Mouse (Mus musculus): ENCODE results near the gene Galnt16.

The Galnt16 gene

DNA sequence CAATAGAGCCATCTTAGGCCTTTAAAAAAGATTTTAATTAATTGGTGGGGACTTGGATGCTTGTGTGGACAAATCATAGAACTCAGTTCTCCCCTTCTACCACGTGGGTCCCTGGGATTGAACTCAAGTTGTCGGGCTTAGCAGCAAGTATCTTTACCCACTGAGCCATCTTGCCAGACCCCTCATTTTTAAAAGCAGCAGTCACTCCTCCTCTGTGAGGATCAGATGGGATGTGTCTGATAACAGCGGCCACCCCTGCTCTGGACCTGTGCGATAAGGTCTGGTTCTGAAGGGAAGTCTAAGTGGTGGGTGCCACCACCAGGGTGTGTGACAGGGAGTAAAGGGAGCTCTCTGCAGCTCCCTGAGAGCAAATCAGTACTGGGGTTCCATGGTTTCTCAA is 77.5 kb downstream of the Galnt16 start:
- DNase-seq (ENCODE audit: extremely low spot score, low read depth, low spot score) = no peak

GRCm38 (mm10) chr12:80595968-80596367 is 77.9 kb downstream of the Galnt16 start:
- no peak for DNase-seq (ENCODE audit: extremely low spot score, low read depth, low spot score)

GRCm38 (mm10) chr12:80598236-80598635 is 80.2 kb downstream of the Galnt16 start:
- DNase-seq (ENCODE audit: extremely low spot score, low read depth, low spot score) = no peak

DNA sequence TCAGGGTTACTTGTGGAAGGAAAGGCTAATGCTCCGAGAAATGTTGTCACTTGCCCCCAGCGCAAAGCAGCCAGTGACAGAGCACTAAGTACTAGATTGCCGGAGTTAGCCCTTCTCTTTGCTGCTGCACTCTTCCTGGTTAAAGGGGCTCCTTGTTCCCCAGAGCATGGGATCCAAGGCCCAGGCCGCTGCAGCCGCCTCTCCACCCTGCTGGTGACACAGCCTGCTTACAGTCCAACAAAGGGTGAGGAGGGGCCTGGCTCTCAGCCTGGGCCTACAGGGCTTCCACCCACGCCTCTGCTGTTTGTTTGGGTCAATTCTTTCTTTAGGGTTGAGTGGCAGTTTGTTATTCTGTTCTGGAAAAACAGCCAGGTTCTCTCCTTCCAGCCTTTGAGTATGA is 80.7 kb downstream of the Galnt16 start:
- DNase-seq (ENCODE audit: extremely low spot score, low read depth, low spot score) = no peak

DNA sequence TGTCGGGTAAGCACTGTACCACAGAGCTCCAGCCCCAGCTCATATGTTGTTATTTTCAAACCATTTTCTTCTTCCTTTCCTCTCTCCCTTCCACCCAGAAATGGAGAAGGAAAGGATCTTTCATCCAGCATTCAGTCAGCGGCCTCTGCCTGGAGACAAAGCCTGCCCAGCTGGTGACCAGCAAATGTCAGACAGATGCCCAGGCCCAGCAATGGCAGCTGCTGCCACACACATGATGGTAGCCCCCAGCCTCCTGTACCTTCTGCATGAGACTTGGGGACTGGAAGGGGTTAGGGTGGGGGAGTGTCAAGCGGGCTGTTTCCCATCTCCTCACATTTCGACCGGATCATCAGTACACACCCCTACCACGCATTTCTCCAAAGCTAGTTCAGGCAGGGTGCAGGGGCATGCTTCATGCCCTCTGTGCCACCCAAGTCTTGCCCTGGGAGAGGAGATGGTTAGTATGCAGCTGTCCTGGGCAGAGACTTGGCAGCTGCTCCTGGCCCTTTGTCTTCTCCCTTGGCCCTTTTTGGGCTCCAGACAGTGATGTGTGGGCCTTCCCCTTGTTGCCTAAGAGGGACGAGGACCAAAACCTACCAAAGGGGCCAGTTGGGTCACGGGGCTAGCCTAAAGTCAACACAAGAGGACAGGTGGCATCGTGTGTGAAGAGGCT is 83.7 kb downstream of the Galnt16 start:
- DNase-seq (ENCODE audit: extremely low spot score, low read depth, low spot score) = no peak

DNA sequence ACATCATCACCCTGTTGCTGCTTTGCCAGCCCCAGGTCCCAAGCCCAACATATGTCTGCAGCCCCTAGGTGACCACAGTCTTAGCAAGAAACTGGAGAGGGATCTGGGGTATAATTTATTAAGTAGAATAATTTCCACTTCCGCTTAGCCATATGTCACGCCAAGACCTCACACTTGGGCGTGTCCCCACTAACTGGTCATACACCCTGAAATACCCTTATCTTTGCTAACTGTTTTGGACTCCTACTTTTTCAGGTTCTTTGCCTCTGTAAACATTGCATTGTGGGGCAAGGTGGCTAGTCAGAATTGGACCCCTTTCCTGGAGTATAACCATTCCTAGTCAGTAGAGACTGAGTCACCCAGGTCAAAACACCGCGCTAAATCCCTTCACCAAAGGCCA is 84.4 kb downstream of the Galnt16 start:
- DNase-seq (ENCODE audit: extremely low spot score, low read depth, low spot score) = no peak

GRCm38 (mm10) chr12:80603566-80603965 is 85.5 kb downstream of the Galnt16 start:
- no peak for DNase-seq (ENCODE audit: extremely low spot score, low read depth, low spot score)

GRCm38 (mm10) chr12:80604218-80604617 is 86.1 kb downstream of the Galnt16 start:
- no peak for DNase-seq (ENCODE audit: extremely low spot score, low read depth, low spot score)

GRCm38 (mm10) chr12:80608576-80608975 is 90.5 kb downstream of the Galnt16 start:
- DNase-seq (ENCODE audit: extremely low spot score, low read depth, low spot score) = no peak

DNA sequence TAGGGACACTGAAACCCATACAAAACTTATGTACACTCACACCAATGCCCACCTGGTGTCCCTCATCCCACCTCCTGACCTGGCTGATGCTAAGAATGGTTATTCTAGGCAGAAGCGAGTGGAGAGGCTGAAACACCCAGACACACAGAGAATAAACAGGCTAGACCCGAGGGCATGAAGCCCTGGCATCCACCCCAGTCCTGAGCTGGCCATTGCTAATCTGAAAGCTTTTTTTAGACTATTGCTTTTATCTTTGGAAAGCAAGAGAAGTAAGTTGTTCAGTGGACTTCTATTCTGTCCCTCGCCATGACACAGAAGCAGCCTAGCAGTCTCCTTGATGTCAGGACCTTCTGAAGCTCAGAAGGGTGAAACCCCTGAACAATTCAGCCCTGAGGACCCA is 91.9 kb downstream of the Galnt16 start:
- no peak for DNase-seq (ENCODE audit: extremely low spot score, low read depth, low spot score)

DNA sequence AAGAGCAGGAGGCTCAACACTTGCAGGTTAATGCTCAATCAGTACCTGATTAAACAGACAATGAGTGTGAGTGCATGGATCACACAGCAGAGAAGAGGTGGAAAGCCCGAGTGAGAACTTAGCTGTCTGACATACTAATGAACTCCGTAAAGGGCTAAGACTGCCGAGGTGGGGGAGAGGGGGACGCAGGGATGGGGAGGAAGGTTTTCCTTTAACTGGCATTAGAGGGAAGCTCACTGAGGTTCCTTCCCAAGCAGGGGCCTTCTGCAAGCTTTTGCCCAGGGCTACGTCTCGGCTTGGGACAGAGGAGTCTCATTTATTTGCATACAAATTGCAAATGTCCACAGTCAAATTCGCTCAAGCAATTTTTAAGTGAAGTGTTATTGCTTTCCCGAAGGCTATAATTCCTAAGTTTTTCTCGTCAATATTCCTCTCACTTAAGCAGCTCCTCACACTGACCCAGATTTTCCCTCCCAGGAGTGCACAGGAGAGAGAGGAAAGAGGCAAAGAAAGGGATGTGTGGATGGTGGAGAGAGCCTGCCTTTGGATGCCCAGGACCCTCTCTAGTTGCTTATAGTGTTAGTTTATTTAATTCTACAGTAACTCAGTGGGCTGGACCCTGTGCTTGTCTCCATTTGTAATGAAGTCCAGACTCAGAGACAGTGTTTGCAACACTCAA is 94.2 kb downstream of the Galnt16 start:
- no peak for DNase-seq (ENCODE audit: extremely low spot score, low read depth, low spot score)

GRCm38 (mm10) chr12:80615371-80616257 is 97.5 kb downstream of the Galnt16 start:
- no peak for DNase-seq (ENCODE audit: extremely low spot score, low read depth, low spot score)

- DNase-seq (ENCODE audit: extremely low spot score, low read depth, low spot score) = no peak
These were observed 102.4 kb downstream of the Galnt16 start for GRCm38 (mm10) chr12:80620501-80620900.

DNA sequence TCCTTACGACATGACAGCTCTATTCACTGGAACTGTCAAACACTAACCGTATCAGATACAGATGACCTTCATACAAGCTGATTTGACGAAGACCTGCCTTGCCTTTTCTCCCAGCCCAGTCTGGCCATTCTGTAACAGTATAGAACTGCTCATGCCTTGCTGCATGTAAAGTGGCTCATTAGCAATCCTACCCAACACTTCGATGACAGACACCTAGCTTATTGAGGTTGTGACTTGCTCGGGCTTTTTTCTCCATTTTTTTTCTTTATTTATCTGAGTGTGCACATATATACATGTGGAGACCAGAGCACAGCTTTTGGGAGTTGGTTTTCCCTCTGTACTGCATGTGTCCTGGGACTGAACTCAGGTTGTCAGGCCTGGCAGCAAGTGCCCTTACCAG is 113.7 kb downstream of the Galnt16 start:
- no peak for DNase-seq (ENCODE audit: extremely low spot score, low read depth, low spot score)

DNA sequence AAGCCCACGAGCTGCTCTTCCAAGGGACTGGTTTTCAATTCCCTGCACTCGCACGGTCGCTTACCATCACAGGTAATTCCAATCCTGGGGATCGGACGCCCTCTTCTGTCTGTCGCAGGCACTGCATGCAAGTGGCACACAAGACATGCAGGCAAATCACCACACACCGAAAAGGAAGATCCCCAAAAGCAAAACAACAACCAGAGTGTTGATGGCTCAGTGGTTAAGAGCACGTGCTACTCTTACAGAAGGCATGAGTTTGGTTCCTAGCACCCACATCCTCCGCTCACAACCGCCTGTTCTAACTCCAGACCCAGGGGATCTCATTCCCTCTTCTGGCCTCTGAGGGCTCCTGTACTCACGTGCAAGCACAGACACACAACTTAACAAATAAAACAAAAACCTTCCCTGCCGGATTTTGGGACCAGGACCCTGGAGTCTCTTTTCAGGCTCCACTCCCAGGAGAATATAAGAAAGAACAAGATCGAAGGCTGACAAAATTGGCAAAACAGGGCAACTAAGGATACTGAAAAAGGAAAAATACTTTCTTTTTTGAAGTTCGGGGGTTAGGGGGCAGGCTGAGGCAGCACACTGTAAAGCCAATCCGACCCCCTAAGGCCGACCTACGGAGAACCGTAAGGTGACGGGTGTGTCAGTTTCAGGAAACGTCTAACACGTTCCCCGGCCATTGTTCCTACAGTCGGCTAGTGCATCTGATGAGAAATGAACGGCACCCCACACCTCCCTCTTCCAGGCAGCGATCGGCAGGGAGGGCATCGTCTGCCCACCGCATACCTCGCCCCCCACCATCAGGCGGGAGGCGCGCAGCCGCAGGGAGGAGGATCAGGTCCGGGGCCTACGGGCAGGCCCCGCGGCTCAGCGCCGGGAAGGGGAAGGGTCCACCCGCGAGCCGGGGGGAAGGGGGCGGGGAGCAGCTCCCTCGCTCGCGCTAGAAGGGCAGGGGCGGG is 124.9 kb downstream of the Galnt16 start:
- peak; percentile 35 for DNase-seq (ENCODE audit: extremely low spot score, low read depth, low spot score)

DNA sequence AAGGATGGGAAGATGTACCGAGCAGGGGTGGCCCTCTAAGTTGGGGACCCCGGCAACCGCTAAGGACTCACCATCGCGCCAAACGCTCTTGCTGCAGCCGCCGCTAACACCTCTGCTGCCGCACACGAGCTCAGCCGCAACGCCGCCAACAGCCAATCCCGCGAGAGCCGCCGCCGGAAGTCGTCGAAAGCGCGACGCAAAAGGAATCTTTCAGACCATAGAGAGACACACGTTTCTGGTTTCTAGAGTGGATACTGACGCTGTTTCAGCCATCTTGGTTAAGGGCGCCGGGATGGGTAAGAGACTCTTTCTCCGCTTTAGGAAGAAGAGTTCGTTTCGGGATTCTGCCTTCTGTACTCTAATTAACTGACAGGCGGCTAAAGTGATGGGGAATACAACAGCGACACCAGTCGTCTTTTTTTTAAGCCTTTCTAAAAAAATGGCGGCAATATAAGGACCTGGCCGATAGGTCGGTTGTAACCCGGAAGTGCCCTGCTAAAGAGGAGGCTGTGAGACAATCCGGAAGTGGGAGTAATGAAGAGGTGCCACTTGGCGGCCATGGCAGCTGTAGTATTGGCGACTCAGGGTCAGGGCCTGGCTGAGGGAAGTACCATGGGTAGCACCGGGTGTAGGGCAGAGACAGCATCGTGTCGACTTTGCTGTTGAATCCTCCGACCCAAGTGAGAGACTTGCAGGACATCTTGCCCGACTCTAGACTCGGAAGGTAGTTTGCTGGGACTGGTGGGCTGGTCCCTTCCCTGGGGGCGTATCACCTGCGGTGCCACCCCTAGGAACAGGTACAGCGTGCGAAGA is 125.8 kb downstream of the Galnt16 start, which contains the start of the genes Slc39a9 and Erh:
Gene Slc39a9, plus strand, starts transcription at position 191 of the 813 bp plus-strand sequence.
Gene Erh, minus strand, starts transcription at position 649 of the 813 bp plus-strand sequence.
- DNase-seq (ENCODE audit: extremely low spot score, low read depth, low spot score) = peak; percentile 90

- DNase-seq (ENCODE audit: extremely low spot score, low read depth, low spot score) = no peak
These were observed 126.4 kb downstream of the Galnt16 start for GRCm38 (mm10) chr12:80644506-80644868.

- DNase-seq (ENCODE audit: extremely low spot score, low read depth, low spot score) = no peak
These were observed 128.3 kb downstream of the Galnt16 start for GRCm38 (mm10) chr12:80646377-80646776.

GRCm38 (mm10) chr12:80653951-80654658 is 136.0 kb downstream of the Galnt16 start:
- no peak for DNase-seq (ENCODE audit: extremely low spot score, low read depth, low spot score)
